In genomic region chr2:69221868-69222416, GRCm38 (mm10) we compare ENCODE assay signal across 28 mouse cellular contexts. TPM values are rescaled to one million over a fixed set of nuclear protein-coding genes. Genes with fewer than 3 reads are reported as not detected.
"Had no signal": no experiment of that assay in that cellular context is flagged by ENCODE, and none has a peak within 500 bp of the region (broad histone marks: within the 10 kb centered on the region; RNA-seq: fewer than 3 reads in every experiment).

No protein-coding gene starts in this region.

- H3K36me3 ChIP-seq: kidney, embryonic 15.5 days; liver, embryonic 13.5 days; midbrain, embryonic 12.5 days; midbrain, embryonic 15.5 days; neural tube, embryonic 12.5 days; neural tube, embryonic 15.5 days had no signal

- H3K4me1 ChIP-seq: kidney, embryonic 15.5 days; liver, embryonic 13.5 days; midbrain, embryonic 12.5 days; midbrain, embryonic 15.5 days; neural tube, embryonic 12.5 days had no signal

- DNase-seq: kidney, postnatal 10 days; kidney, postnatal 36 days; layer of hippocampus, postnatal 36 days; liver, embryonic 13.5 days; lung, adult 2 months; lung, postnatal 14 days; lung, postnatal 4 days; right cerebral cortex, adult 18-20 months; right cerebral cortex, postnatal 14 days; right cerebral cortex, postnatal 4 days; thymus, adult 2 months; thymus, postnatal 14 days had no signal

- H3K4me3 ChIP-seq: kidney, embryonic 15.5 days; left cerebral cortex, adult 2 months; liver, embryonic 13.5 days; midbrain, embryonic 12.5 days; midbrain, embryonic 15.5 days; neural tube, embryonic 12.5 days; neural tube, embryonic 15.5 days had no signal

- H3K27me3 ChIP-seq: kidney, embryonic 15.5 days; liver, embryonic 13.5 days; midbrain, embryonic 12.5 days; midbrain, embryonic 15.5 days; neural tube, embryonic 12.5 days; neural tube, embryonic 15.5 days had no signal

- ATAC-seq: midbrain, embryonic 15.5 days had no signal

- H3K9ac ChIP-seq: kidney, embryonic 15.5 days; liver, embryonic 13.5 days; midbrain, embryonic 12.5 days; midbrain, embryonic 15.5 days; neural tube, embryonic 12.5 days; neural tube, embryonic 15.5 days had no signal

- H3K4me2 ChIP-seq: kidney, embryonic 15.5 days; liver, embryonic 13.5 days; midbrain, embryonic 12.5 days; midbrain, embryonic 15.5 days; neural tube, embryonic 12.5 days; neural tube, embryonic 15.5 days had no signal

- H3K9me3 ChIP-seq: kidney, embryonic 15.5 days; liver, embryonic 13.5 days; midbrain, embryonic 12.5 days; midbrain, embryonic 15.5 days; neural tube, embryonic 12.5 days; neural tube, embryonic 15.5 days had no signal

- H3K27ac ChIP-seq: kidney, embryonic 15.5 days; left cerebral cortex, adult 2 months; liver, embryonic 13.5 days; midbrain, embryonic 12.5 days; midbrain, embryonic 15.5 days; neural tube, embryonic 12.5 days; neural tube, embryonic 15.5 days; stomach, postnatal 0 days had no signal

RNA-seq across cellular contexts. Expression of gene G6pc2, which starts 11.1 kb away (rescaled TPM):
- total RNA-seq: layer of hippocampus, adult 8-10 months; layer of hippocampus, postnatal 10 days; layer of hippocampus, postnatal 36 days; left cerebral cortex, adult 2 months; left cerebral cortex, postnatal 10 days; left cerebral cortex, postnatal 36 days; liver, adult 2 months; megakaryocyte progenitor cell, adult 5-6 weeks had no signal
- polyA plus RNA-seq: liver, adult 2 months; liver, embryonic 13.5 days; liver, embryonic 16.5 days; lung, adult 2 months; lung, embryonic 16.5 days; midbrain, embryonic 15.5 days; stomach, embryonic 14.5 days; stomach, postnatal 0 days; thymus, adult 2 months had no signal
